ENCODE assay signal across 8 mouse cellular contexts in genomic region chr1:139156397-139156796, GRCm38 (mm10).
DNase-seq lines count a peak whose midpoint lies in the region; ATAC-seq and TF ChIP-seq lines count a peak whose summit lies in the region.

No protein-coding gene starts in this region.

- peak; percentile 76 for DNase-seq in forebrain, postnatal 0 days
- peak; percentile 29 for DNase-seq in liver, adult 2 months (ENCODE audit: extremely low read depth, low read depth, low spot score)
- DNase-seq in liver = no peak
- peak; percentile 57 for DNase-seq in MEL (ENCODE audit: low read depth, low spot score)
- DNase-seq in urinary bladder, postnatal 36 days (ENCODE audit: low spot score in 2 of 2) = no peak
- no peak for DNase-seq in thymus, adult 2 months

- H3K27ac ChIP-seq in forebrain, postnatal 0 days (ENCODE audit: low read depth, low read length) = no peak overlapping the region
- no peak overlapping the region for H3K27ac ChIP-seq in forebrain, embryonic 15.5 days (replicated peaks)
- no peak overlapping the region for H3K27ac ChIP-seq in liver, adult 2 months (replicated peaks; ENCODE audit: insufficient read depth, low read depth, low read length)
- no peak overlapping the region for H3K27ac ChIP-seq in MEL (ENCODE audit: control insufficient read depth, low read depth, low read length)
- H3K27ac ChIP-seq in embryonic fibroblast, embryonic 13.5 days (ENCODE audit: insufficient read depth, low read length) = no peak overlapping the region
- H3K27ac ChIP-seq in thymus, adult 2 months (ENCODE audit: control insufficient read depth, insufficient read depth, low read length) = no peak overlapping the region

- no peaks in the 10 kb centered on the region for H3K4me1 ChIP-seq in forebrain, postnatal 0 days (ENCODE audit: insufficient read depth)
- peaks cover 9% of the 10 kb centered on the region for H3K4me1 ChIP-seq in forebrain, embryonic 15.5 days
- no peaks in the 10 kb centered on the region for H3K4me1 ChIP-seq in liver, adult 2 months (ENCODE audit: control insufficient read depth, insufficient read depth, low read length)
- H3K4me1 ChIP-seq in MEL (ENCODE audit: control insufficient read depth in 1 of 2, insufficient read depth in 2 of 2, low read length in 2 of 2) = no peaks in the 10 kb centered on the region
- H3K4me1 ChIP-seq in embryonic fibroblast, embryonic 13.5 days (ENCODE audit: control insufficient read depth, insufficient read depth, low read length) = no peaks in the 10 kb centered on the region
- H3K4me1 ChIP-seq in thymus, adult 2 months (replicated peaks; ENCODE audit: control insufficient read depth, insufficient read depth, low read length) = no peaks in the 10 kb centered on the region

- no peak for TF ChIP-seq POLR2A in liver, adult 2 months (IDR thresholded peaks at IDR 0.05; ENCODE audit: extremely low read depth, insufficient read depth, low read length)
- no peak for TF ChIP-seq POLR2A in MEL (IDR thresholded peaks at IDR 0.05; ENCODE audit: control insufficient read depth in 1 of 2, insufficient read depth in 1 of 2, low read depth in 1 of 2, low read length in 2 of 2, poor library complexity in 1 of 2)
- no peak for TF ChIP-seq POLR2A in embryonic fibroblast, embryonic 13.5 days (IDR thresholded peaks at IDR 0.05; ENCODE audit: low read depth, low read length)
- TF ChIP-seq POLR2A in thymus, adult 2 months (IDR thresholded peaks at IDR 0.05; ENCODE audit: control insufficient read depth, extremely low read depth, insufficient read depth, low read length, poor library complexity) = no peak

- TF ChIP-seq EP300 in MEL (IDR thresholded peaks at IDR 0.05; ENCODE audit: low read depth in 1 of 2, low read length in 2 of 2) = no peak

- H3K9ac ChIP-seq in forebrain, postnatal 0 days = no peak overlapping the region
- H3K9ac ChIP-seq in forebrain, embryonic 15.5 days (replicated peaks) = no peak overlapping the region
- H3K9ac ChIP-seq in liver, adult 2 months (ENCODE audit: low read depth, low read length) = no peak overlapping the region
- H3K9ac ChIP-seq in MEL (ENCODE audit: control insufficient read depth, low read depth, low read length, poor library complexity, severe bottlenecking) = no peak overlapping the region

- no peaks in the 10 kb centered on the region for H3K9me3 ChIP-seq in forebrain, postnatal 0 days (ENCODE audit: low read length)
- no peaks in the 10 kb centered on the region for H3K9me3 ChIP-seq in forebrain, embryonic 15.5 days
- H3K9me3 ChIP-seq in MEL (replicated peaks; ENCODE audit: insufficient read depth, low read length) = no peaks in the 10 kb centered on the region

- no peaks in the 10 kb centered on the region for H3K79me2 ChIP-seq in liver, adult 2 months (ENCODE audit: control insufficient read depth, insufficient read depth, low read length)
- H3K79me2 ChIP-seq in MEL (ENCODE audit: control insufficient read depth, insufficient read depth, low read length, poor library complexity) = no peaks in the 10 kb centered on the region

- peak; percentile 83 for TF ChIP-seq CTCF in forebrain, postnatal 0 days (IDR thresholded peaks at IDR 0.05; ENCODE audit: low read depth)
- peak; percentile 65 for TF ChIP-seq CTCF in liver, adult 2 months (IDR thresholded peaks at IDR 0.05; ENCODE audit: low read depth, low read length)
- TF ChIP-seq CTCF in MEL (IDR thresholded peaks at IDR 0.05 in 2 of 3, conservative IDR thresholded peaks at IDR 0.05 in 1 of 3; ENCODE audit: control insufficient read depth in 1 of 3, insufficient read depth in 1 of 3, low read depth in 2 of 3, low read length in 3 of 3, poor library complexity in 1 of 3, severe bottlenecking in 1 of 3) = peak; percentile 47 to 95 (median 75)
- TF ChIP-seq CTCF in embryonic fibroblast, embryonic 13.5 days (IDR thresholded peaks at IDR 0.05; ENCODE audit: borderline replicate concordance, insufficient read depth, low read length) = 0 out of 2 replicates have a peak, but pooled peaks have one; percentile 19
- no peak for TF ChIP-seq CTCF in thymus, adult 2 months (IDR thresholded peaks at IDR 0.05; ENCODE audit: borderline replicate concordance, control insufficient read depth, extremely low read depth, insufficient read depth, low read length, poor library complexity)

- no peak overlapping the region for H3K4me2 ChIP-seq in forebrain, postnatal 0 days (ENCODE audit: low read depth)
- no peak overlapping the region for H3K4me2 ChIP-seq in forebrain, embryonic 15.5 days (replicated peaks)

- ATAC-seq in forebrain, postnatal 0 days = no peak
- no peak for ATAC-seq in forebrain, embryonic 15.5 days (replicated peaks)

- WGBS in forebrain, postnatal 0 days = 8% methylated on average over 3 of the region's 3 CpGs
- 12% methylated on average over 3 of the region's 3 CpGs for WGBS in forebrain, embryonic 15.5 days
- WGBS in liver, adult 2 months = 28% methylated on average over 3 of the region's 3 CpGs
- 39% methylated on average over 3 of the region's 3 CpGs for WGBS in thymus, adult 2 months

- no peak overlapping the region for H3K4me3 ChIP-seq in forebrain, postnatal 0 days (ENCODE audit: low read depth, low read length)
- no peak overlapping the region for H3K4me3 ChIP-seq in forebrain, embryonic 15.5 days
- no peak overlapping the region for H3K4me3 ChIP-seq in liver, adult 2 months (ENCODE audit: insufficient read depth, low read depth, low read length)
- H3K4me3 ChIP-seq in MEL (ENCODE audit: control insufficient read depth in 1 of 2, insufficient read depth in 1 of 2, low read depth in 2 of 2, low read length in 2 of 2) = no peak overlapping the region
- no peak overlapping the region for H3K4me3 ChIP-seq in embryonic fibroblast, embryonic 13.5 days (ENCODE audit: insufficient read depth, low read length)
- H3K4me3 ChIP-seq in thymus, adult 2 months (ENCODE audit: control insufficient read depth, insufficient read depth, low read length) = no peak overlapping the region

- peak; percentile 86 for TF ChIP-seq RAD21 in MEL (IDR thresholded peaks at IDR 0.05; ENCODE audit: low read depth, low read length)

- no peaks in the 10 kb centered on the region for H3K36me3 ChIP-seq in forebrain, postnatal 0 days (ENCODE audit: insufficient read depth)
- no peaks in the 10 kb centered on the region for H3K36me3 ChIP-seq in forebrain, embryonic 15.5 days
- H3K36me3 ChIP-seq in liver, adult 2 months (ENCODE audit: control insufficient read depth, insufficient read depth, low read length) = peaks cover 2% of the 10 kb centered on the region
- no peaks in the 10 kb centered on the region for H3K36me3 ChIP-seq in MEL (ENCODE audit: control insufficient read depth in 1 of 2, insufficient read depth in 2 of 2, low read length in 2 of 2)
- no peaks in the 10 kb centered on the region for H3K36me3 ChIP-seq in thymus, adult 2 months (ENCODE audit: control insufficient read depth, insufficient read depth, low read length)

- no peaks in the 10 kb centered on the region for H3K27me3 ChIP-seq in forebrain, postnatal 0 days (ENCODE audit: insufficient read depth, low read length)
- H3K27me3 ChIP-seq in forebrain, embryonic 15.5 days = no peaks in the 10 kb centered on the region
- no peaks in the 10 kb centered on the region for H3K27me3 ChIP-seq in liver, adult 2 months (ENCODE audit: control insufficient read depth, insufficient read depth, low read length)
- no peaks in the 10 kb centered on the region for H3K27me3 ChIP-seq in MEL (ENCODE audit: control insufficient read depth in 1 of 2, insufficient read depth in 2 of 2, low read length in 2 of 2)
- no peaks in the 10 kb centered on the region for H3K27me3 ChIP-seq in thymus, adult 2 months (ENCODE audit: control insufficient read depth, insufficient read depth, low read length)

TF ChIP-seq in MEL, 35 proteins besides CTCF, POLR2A, EP300 and RAD21:
- TF ChIP-seq USF2 (IDR thresholded peaks at IDR 0.05; ENCODE audit: borderline replicate concordance in 1 of 2, insufficient read depth in 1 of 2, low read depth in 1 of 2, low read length in 2 of 2) (no peak), MXI1 (IDR thresholded peaks at IDR 0.05; ENCODE audit: low read depth, low read length) (no peak), RCOR1 (IDR thresholded peaks at IDR 0.05; ENCODE audit: low read depth, low read length) (no peak), SMC3 (IDR thresholded peaks at IDR 0.05; ENCODE audit: low read depth, low read length) (peak; percentile 91), UBTF (IDR thresholded peaks at IDR 0.05; ENCODE audit: borderline replicate concordance, insufficient read depth, low read depth, low read length) (no peak), ZC3H11A (IDR thresholded peaks at IDR 0.05; ENCODE audit: low read depth, low read length) (peak; percentile 87)

Comparison
In these comparisons a context has a peak if more than half of its experiments do, and no peak if none do; other contexts are left out.
1. DNase-seq: peak in forebrain, postnatal 0 days (single experiment), liver, adult 2 months (single experiment) and MEL (single experiment); none in liver (single experiment), urinary bladder, postnatal 36 days (0 of 2) and thymus, adult 2 months (single experiment).